Mouse (Mus musculus): Measurements from ENCODE around the gene Slit2. TPM values are rescaled to one million over a fixed set of nuclear protein-coding genes. Genes with fewer than 3 reads are reported as not detected.

The Slit2 gene
- polyA plus RNA-seq (2015; fragmentation: Nextera tagmentation; extraction: Ambion mirVana) = 47.2 and 52.6 TPM in 2 replicates

- H3K4me1 ChIP-seq (replicated peaks) = peaks cover 39% of the 10 kb centered on the region
- WGBS = under 1% methylated on average over 66 of the region's 66 CpGs
- no peaks in the 10 kb centered on the region for H3K36me3 ChIP-seq
- H3K27me3 ChIP-seq = no peaks in the 10 kb centered on the region
- H3K4me2 ChIP-seq = peak within 1 kb of the TSS; percentile 96
- peak within 1 kb of the TSS; percentile 79 for H3K4me3 ChIP-seq
- H3K9ac ChIP-seq = peak within 1 kb of the TSS; percentile 85
- peak; percentile 87 for ATAC-seq (ENCODE audit: low read depth)
- peak within 1 kb of the TSS; percentile 80 for H3K27ac ChIP-seq (replicated peaks)
- H3K9me3 ChIP-seq = no peaks in the 10 kb centered on the region
These were observed at the start of gene Slit2 for GRCm38 (mm10) chr5:47982941-47983701. Gene Slit2 (plus strand): TSS chr5:47983138.

GRCm38 (mm10) chr5:47938586-47939372 is 44.2 kb upstream of the Slit2 start:
- H3K4me3 ChIP-seq = no peak overlapping the region
- no peak for ATAC-seq (ENCODE audit: low read depth)
- no peaks in the 10 kb centered on the region for H3K4me1 ChIP-seq (replicated peaks)
- no peak overlapping the region for H3K27ac ChIP-seq (replicated peaks)
- 82% methylated on average over 5 of the region's 5 CpGs for WGBS
- no peak overlapping the region for H3K4me2 ChIP-seq
- H3K27me3 ChIP-seq = no peaks in the 10 kb centered on the region
- no peak overlapping the region for H3K9ac ChIP-seq
- H3K36me3 ChIP-seq = no peaks in the 10 kb centered on the region
- no peaks in the 10 kb centered on the region for H3K9me3 ChIP-seq

GRCm38 (mm10) chr5:47956451-47956850 is 26.5 kb upstream of the Slit2 start:
- H3K4me2 ChIP-seq = no peak overlapping the region
- ATAC-seq (ENCODE audit: low read depth) = no peak
- H3K36me3 ChIP-seq = no peaks in the 10 kb centered on the region
- no peaks in the 10 kb centered on the region for H3K27me3 ChIP-seq
- no peak overlapping the region for H3K27ac ChIP-seq (replicated peaks)
- H3K9me3 ChIP-seq = no peaks in the 10 kb centered on the region
- 63% methylated on average over 1 of the region's 1 CpGs for WGBS
- H3K4me1 ChIP-seq (replicated peaks) = no peaks in the 10 kb centered on the region
- H3K9ac ChIP-seq = no peak overlapping the region
- no peak overlapping the region for H3K4me3 ChIP-seq

GRCm38 (mm10) chr5:47975795-47976194 is 7.1 kb upstream of the Slit2 start:
- H3K27ac ChIP-seq (replicated peaks) = no peak overlapping the region
- no peaks in the 10 kb centered on the region for H3K4me1 ChIP-seq (replicated peaks)
- WGBS = 61% methylated on average over 2 of the region's 2 CpGs
- no peak overlapping the region for H3K9ac ChIP-seq
- no peak overlapping the region for H3K4me2 ChIP-seq
- peak; percentile 27; the same call in 1 of the 2 replicates for ATAC-seq (ENCODE audit: low read depth)
- no peak overlapping the region for H3K4me3 ChIP-seq
- no peaks in the 10 kb centered on the region for H3K9me3 ChIP-seq
- no peaks in the 10 kb centered on the region for H3K36me3 ChIP-seq
- H3K27me3 ChIP-seq = no peaks in the 10 kb centered on the region

- H3K4me1 ChIP-seq (replicated peaks) = peaks cover 8% of the 10 kb centered on the region
- H3K4me2 ChIP-seq = no peak overlapping the region
- no peak overlapping the region for H3K9ac ChIP-seq
- 22% methylated on average over 4 of the region's 4 CpGs for WGBS
- H3K4me3 ChIP-seq = no peak overlapping the region
- H3K9me3 ChIP-seq = no peaks in the 10 kb centered on the region
- H3K27me3 ChIP-seq = no peaks in the 10 kb centered on the region
- no peak overlapping the region for H3K27ac ChIP-seq (replicated peaks)
- H3K36me3 ChIP-seq = no peaks in the 10 kb centered on the region
- no peak for ATAC-seq (ENCODE audit: low read depth)
These were observed 3.6 kb upstream of the Slit2 start for GRCm38 (mm10) chr5:47979371-47979770.

- no peaks in the 10 kb centered on the region for H3K9me3 ChIP-seq
- H3K4me1 ChIP-seq (replicated peaks) = peaks cover 19% of the 10 kb centered on the region
- H3K4me2 ChIP-seq = no peak overlapping the region
- H3K36me3 ChIP-seq = no peaks in the 10 kb centered on the region
- H3K4me3 ChIP-seq = no peak overlapping the region
- WGBS = 34% methylated on average over 5 of the region's 5 CpGs
- no peak overlapping the region for H3K9ac ChIP-seq
- H3K27ac ChIP-seq (replicated peaks) = no peak overlapping the region
- ATAC-seq (ENCODE audit: low read depth) = no peak
- H3K27me3 ChIP-seq = no peaks in the 10 kb centered on the region
These were observed 2.5 kb upstream of the Slit2 start for GRCm38 (mm10) chr5:47980459-47980858.

- Histone ChIP-seq H3K4me3 (peak overlapping the region; percentile 79; the same call in 1 of the 2 replicates), H3K9ac (no peak overlapping the region), H3K4me1 (replicated peaks) (peaks cover 29% of the 10 kb centered on the region), H3K9me3 (no peaks in the 10 kb centered on the region), H3K36me3 (no peaks in the 10 kb centered on the region), H3K4me2 (peak overlapping the region; percentile 96), H3K27ac (replicated peaks) (no peak overlapping the region), H3K27me3 (no peaks in the 10 kb centered on the region)
- WGBS = 56% methylated on average over 8 of the region's 8 CpGs
- ATAC-seq (ENCODE audit: low read depth) = no peak
These were observed 987 bp upstream of the Slit2 start for GRCm38 (mm10) chr5:47981951-47982350.

GRCm38 (mm10) chr5:47983746-47984583 is 1.0 kb downstream of the Slit2 start:
- Histone ChIP-seq H3K27me3 (no peaks in the 10 kb centered on the region), H3K9me3 (no peaks in the 10 kb centered on the region), H3K9ac (peak overlapping the region; percentile 85), H3K4me1 (replicated peaks) (peaks cover 46% of the 10 kb centered on the region), H3K4me3 (peak overlapping the region; percentile 79), H3K27ac (replicated peaks) (peak overlapping the region; percentile 80), H3K4me2 (peak overlapping the region; percentile 96), H3K36me3 (no peaks in the 10 kb centered on the region)
- peak; percentile 29 for ATAC-seq (ENCODE audit: low read depth)
- under 1% methylated on average over 38 of the region's 38 CpGs for WGBS

GRCm38 (mm10) chr5:47984584-47985197 is 1.8 kb downstream of the Slit2 start:
- ATAC-seq (ENCODE audit: low read depth) = peak; percentile 10; the same call in 1 of the 2 replicates
- Histone ChIP-seq H3K36me3 (no peaks in the 10 kb centered on the region), H3K9me3 (no peaks in the 10 kb centered on the region), H3K4me1 (replicated peaks) (peaks cover 48% of the 10 kb centered on the region), H3K27me3 (no peaks in the 10 kb centered on the region), H3K4me3 (peak overlapping the region; percentile 79), H3K27ac (replicated peaks) (peak overlapping the region; percentile 80; the same call in 1 of the 2 replicates), H3K4me2 (peak overlapping the region; percentile 96), H3K9ac (peak overlapping the region; percentile 85)
- whole genome bisulfite sequencing = 1% methylated on average over 23 of the region's 23 CpGs

GRCm38 (mm10) chr5:47985198-47985631 is 2.3 kb downstream of the Slit2 start:
- no peak overlapping the region for H3K27ac ChIP-seq (replicated peaks)
- H3K4me3 ChIP-seq = peak overlapping the region; percentile 79
- peak; percentile 11; the same call in 1 of the 2 replicates for ATAC-seq (ENCODE audit: low read depth)
- H3K36me3 ChIP-seq = no peaks in the 10 kb centered on the region
- H3K27me3 ChIP-seq = no peaks in the 10 kb centered on the region
- H3K9ac ChIP-seq = peak overlapping the region; percentile 85
- H3K4me2 ChIP-seq = peak overlapping the region; percentile 96
- H3K4me1 ChIP-seq (replicated peaks) = peaks cover 48% of the 10 kb centered on the region
- WGBS = under 1% methylated on average over 13 of the region's 13 CpGs
- H3K9me3 ChIP-seq = no peaks in the 10 kb centered on the region

- peaks cover 48% of the 10 kb centered on the region for H3K4me1 ChIP-seq (replicated peaks)
- H3K27ac ChIP-seq (replicated peaks) = peak overlapping the region; percentile 61
- ATAC-seq (ENCODE audit: low read depth) = peak; percentile 37
- H3K4me3 ChIP-seq = peak overlapping the region; percentile 79
- WGBS = under 1% methylated on average over 48 of the region's 48 CpGs
- H3K9me3 ChIP-seq = no peaks in the 10 kb centered on the region
- peak overlapping the region; percentile 96 for H3K4me2 ChIP-seq
- no peaks in the 10 kb centered on the region for H3K27me3 ChIP-seq
- H3K9ac ChIP-seq = peak overlapping the region; percentile 85
- H3K36me3 ChIP-seq = no peaks in the 10 kb centered on the region
These were observed 3.1 kb downstream of the Slit2 start for GRCm38 (mm10) chr5:47985901-47986670.

All from neural tube, embryonic 13.5 days (tissue).